Mouse (Mus musculus) common myeloid progenitor, adult 5-6 weeks (primary cell): ENCODE results near the gene Msmp. TPM values are rescaled to one million over a fixed set of nuclear protein-coding genes. Genes with fewer than 3 reads are reported as not detected.

ENCODE experiments used
- ATAC-seq: replicated peaks from 2 replicates; pipeline ENCODE4 v1.8.0; 2016; ENCODE audit warnings: low read depth, mild to moderate bottlenecking, moderate TSS enrichment, inconsistent platforms; ENCODE audit not compliant: poor library complexity, severe bottlenecking
- total RNA-seq: library from RNA; stranded (forward); fragments of 200-1000, 187-1606 nt; gene quantifications from 2 replicates; pipeline ENCODE4 v1.2.3, GENCODE M21; 2017

Gene Msmp
- total RNA-seq, 1 experiment from 2014 or later = not detected

GRCm38 (mm10) chr4:43533270-43533669 lies 51.0 kb downstream of the Msmp start:
- ATAC-seq = no peak

Other genes with a start within 250 kb of the Msmp start
- 0.97 and 1.3 TPM in 2 replicates for gene Rusc2, start 202.5 kb downstream of the Msmp start, total RNA-seq
- gene Fam166b, start 155.4 kb downstream of the Msmp start, total RNA-seq = not detected in 2 replicates
- gene Tesk1, start 142.6 kb downstream of the Msmp start, total RNA-seq = 4.8 and 8.2 TPM in 2 replicates
- 20.8 and 33.3 TPM in 2 replicates for gene Cd72, start 129.9 kb downstream of the Msmp start, total RNA-seq
- gene Sit1, start 100.8 kb downstream of the Msmp start, total RNA-seq = not detected in 2 replicates
- gene Ccdc107, start 91.6 kb downstream of the Msmp start, total RNA-seq = 50.5 and 62.2 TPM in 2 replicates
- 46.1 and 64.5 TPM in 2 replicates for gene Arhgef39, start 84.8 kb downstream of the Msmp start, total RNA-seq
- gene Car9, start 77.5 kb downstream of the Msmp start, total RNA-seq = 7.3 and 8.3 TPM in 2 replicates
- 8.4 and 10.7 TPM in 2 replicates for gene Tpm2, start 60.7 kb downstream of the Msmp start, total RNA-seq
- 20.5 and 22.7 TPM in 2 replicates for gene Creb3, start 22.2 kb downstream of the Msmp start, total RNA-seq
- gene Tln1, start 21.8 kb downstream of the Msmp start, total RNA-seq = 262 and 295 TPM in 2 replicates
- 14.4 and 35.2 TPM in 2 replicates for gene Rgp1, start 5.8 kb downstream of the Msmp start, total RNA-seq
- 10.2 and 11.8 TPM in 2 replicates for gene Gba2, start 5.6 kb downstream of the Msmp start, total RNA-seq
- gene Npr2, start 47.4 kb upstream of the Msmp start, total RNA-seq = 0.39 and 0.96 TPM in 2 replicates
- gene Spag8, start 69.1 kb upstream of the Msmp start, total RNA-seq = not detected in 2 replicates
- gene Hint2, start 72.0 kb upstream of the Msmp start, total RNA-seq = 34.1 and 56.1 TPM in 2 replicates
- gene Tmem8b, start 84.5 kb upstream of the Msmp start, total RNA-seq = 1.4 and 2.5 TPM in 2 replicates
- gene Fam221b, start 84.7 kb upstream of the Msmp start, total RNA-seq = 0.55 and 0.92 TPM in 2 replicates
- gene Olfr70, start 116.3 kb upstream of the Msmp start, total RNA-seq = not detected in 2 replicates
- not detected in 2 replicates for gene Olfr71, start 125.8 kb upstream of the Msmp start, total RNA-seq
- gene Hrct1, start 142.7 kb upstream of the Msmp start, total RNA-seq = not detected in 2 replicates
- not detected in 2 replicates for gene Spaar, start 145.5 kb upstream of the Msmp start, total RNA-seq
- not detected in 2 replicates for gene Olfr159, start 186.5 kb upstream of the Msmp start, total RNA-seq
- not detected in 2 replicates for gene Olfr156, start 239.4 kb upstream of the Msmp start, total RNA-seq